Mouse (Mus musculus): Measurements from ENCODE around the gene Artn. TPM values are rescaled to one million over a fixed set of nuclear protein-coding genes. Genes with fewer than 3 reads are reported as not detected.

The Artn gene
- 0.87 and 0.92 TPM in 2 replicates for polyA plus RNA-seq (2015; fragmentation: Nextera tagmentation; extraction: Ambion mirVana)

- peaks cover 28% of the 10 kb centered on the region for H3K27me3 ChIP-seq
- no peak within 1 kb of the TSS for H3K27ac ChIP-seq (replicated peaks)
- peak within 1 kb of the TSS; percentile 26 for H3K4me3 ChIP-seq
- peak within 1 kb of the TSS; percentile 55 for H3K4me2 ChIP-seq
- H3K4me1 ChIP-seq (replicated peaks) = peaks cover 28% of the 10 kb centered on the region
- WGBS = 1% methylated on average over 33 of the region's 33 CpGs
- ATAC-seq (ENCODE audit: low FRiP score, low read depth) = no peak
- no peaks in the 10 kb centered on the region for H3K36me3 ChIP-seq
- 0 out of 2 replicates have a peak within 1 kb of the TSS, but pooled peaks have one; percentile 7 for H3K9ac ChIP-seq
- no peaks in the 10 kb centered on the region for H3K9me3 ChIP-seq
These were observed at the start of gene Artn for GRCm38 (mm10) chr4:117929391-117929881. Artn (minus strand) TSS chr4:117929763.

- WGBS = 98% methylated on average over 4 of the region's 4 CpGs
- no peak overlapping the region for H3K4me2 ChIP-seq
- no peak overlapping the region for H3K4me3 ChIP-seq
- no peaks in the 10 kb centered on the region for H3K27me3 ChIP-seq
- no peak overlapping the region for H3K9ac ChIP-seq
- ATAC-seq (ENCODE audit: low FRiP score, low read depth) = no peak
- H3K4me1 ChIP-seq (replicated peaks) = peaks cover 6% of the 10 kb centered on the region
- H3K36me3 ChIP-seq = no peaks in the 10 kb centered on the region
- no peak overlapping the region for H3K27ac ChIP-seq (replicated peaks)
- no peaks in the 10 kb centered on the region for H3K9me3 ChIP-seq
These were observed 49.6 kb upstream of the Artn start for GRCm38 (mm10) chr4:117979181-117979580.

GRCm38 (mm10) chr4:117978282-117978681 is 48.7 kb upstream of the Artn start:
- H3K27ac ChIP-seq (replicated peaks) = no peak overlapping the region
- no peak for ATAC-seq (ENCODE audit: low FRiP score, low read depth)
- no peaks in the 10 kb centered on the region for H3K27me3 ChIP-seq

GRCm38 (mm10) chr4:117977841-117978240 is 48.3 kb upstream of the Artn start:
- H3K27me3 ChIP-seq = no peaks in the 10 kb centered on the region
- H3K9ac ChIP-seq = no peak overlapping the region
- H3K4me1 ChIP-seq (replicated peaks) = peaks cover 3% of the 10 kb centered on the region
- ATAC-seq (ENCODE audit: low FRiP score, low read depth) = no peak
- no peaks in the 10 kb centered on the region for H3K9me3 ChIP-seq
- H3K27ac ChIP-seq (replicated peaks) = no peak overlapping the region
- WGBS = 84% methylated on average over 11 of the region's 11 CpGs
- H3K36me3 ChIP-seq = no peaks in the 10 kb centered on the region
- no peak overlapping the region for H3K4me2 ChIP-seq
- no peak overlapping the region for H3K4me3 ChIP-seq

More at GRCm38 (mm10) chr4:117978282-117978681, 48.7 kb upstream of the Artn start:
- no peaks in the 10 kb centered on the region for H3K9me3 ChIP-seq
- H3K36me3 ChIP-seq = no peaks in the 10 kb centered on the region
- H3K9ac ChIP-seq = no peak overlapping the region
- no peak overlapping the region for H3K4me3 ChIP-seq
- peaks cover 6% of the 10 kb centered on the region for H3K4me1 ChIP-seq (replicated peaks)
- H3K4me2 ChIP-seq = no peak overlapping the region
- 96% methylated on average over 9 of the region's 9 CpGs for WGBS

- no peak for ATAC-seq (ENCODE audit: low FRiP score, low read depth)
- WGBS = 78% methylated on average over 9 of the region's 9 CpGs
These were observed 47.8 kb upstream of the Artn start for GRCm38 (mm10) chr4:117977371-117977770.

GRCm38 (mm10) chr4:117975820-117976219 is 46.3 kb upstream of the Artn start:
- Histone ChIP-seq H3K9ac (no peak overlapping the region), H3K4me1 (replicated peaks) (no peaks in the 10 kb centered on the region)

More at GRCm38 (mm10) chr4:117977371-117977770, 47.8 kb upstream of the Artn start:
- Histone ChIP-seq H3K9ac (no peak overlapping the region), H3K27ac (replicated peaks) (no peak overlapping the region), H3K27me3 (no peaks in the 10 kb centered on the region), H3K4me3 (no peak overlapping the region), H3K36me3 (no peaks in the 10 kb centered on the region), H3K9me3 (no peaks in the 10 kb centered on the region), H3K4me1 (replicated peaks) (no peaks in the 10 kb centered on the region), H3K4me2 (no peak overlapping the region)

GRCm38 (mm10) chr4:117974719-117975118 is 45.2 kb upstream of the Artn start:
- no peak overlapping the region for H3K4me2 ChIP-seq
- no peak overlapping the region for H3K27ac ChIP-seq (replicated peaks)
- 72% methylated on average over 5 of the region's 5 CpGs for WGBS
- H3K4me3 ChIP-seq = no peak overlapping the region
- no peaks in the 10 kb centered on the region for H3K4me1 ChIP-seq (replicated peaks)
- no peaks in the 10 kb centered on the region for H3K36me3 ChIP-seq
- no peak for ATAC-seq (ENCODE audit: low FRiP score, low read depth)
- H3K9me3 ChIP-seq = no peaks in the 10 kb centered on the region
- H3K9ac ChIP-seq = no peak overlapping the region
- no peaks in the 10 kb centered on the region for H3K27me3 ChIP-seq

More at GRCm38 (mm10) chr4:117975820-117976219, 46.3 kb upstream of the Artn start:
- 88% methylated on average over 1 of the region's 1 CpGs for WGBS
- no peak for ATAC-seq (ENCODE audit: low FRiP score, low read depth)
- H3K36me3 ChIP-seq = no peaks in the 10 kb centered on the region
- no peak overlapping the region for H3K27ac ChIP-seq (replicated peaks)
- no peak overlapping the region for H3K4me2 ChIP-seq
- H3K4me3 ChIP-seq = no peak overlapping the region
- H3K9me3 ChIP-seq = no peaks in the 10 kb centered on the region
- no peaks in the 10 kb centered on the region for H3K27me3 ChIP-seq

- no peak overlapping the region for H3K9ac ChIP-seq
- no peaks in the 10 kb centered on the region for H3K4me1 ChIP-seq (replicated peaks)
- no peak overlapping the region for H3K27ac ChIP-seq (replicated peaks)
- WGBS = 65% methylated on average over 10 of the region's 10 CpGs
- H3K4me3 ChIP-seq = no peak overlapping the region
- H3K27me3 ChIP-seq = no peaks in the 10 kb centered on the region
- H3K9me3 ChIP-seq = no peaks in the 10 kb centered on the region
- no peak overlapping the region for H3K4me2 ChIP-seq
- no peak for ATAC-seq (ENCODE audit: low FRiP score, low read depth)
- H3K36me3 ChIP-seq = no peaks in the 10 kb centered on the region
These were observed 43.4 kb upstream of the Artn start for GRCm38 (mm10) chr4:117972999-117973398.

- no peak for ATAC-seq (ENCODE audit: low FRiP score, low read depth)
- H3K4me3 ChIP-seq = no peak overlapping the region
- H3K4me2 ChIP-seq = no peak overlapping the region
- H3K9ac ChIP-seq = no peak overlapping the region
- 84% methylated on average over 14 of the region's 14 CpGs for whole genome bisulfite sequencing
- H3K4me1 ChIP-seq (replicated peaks) = no peaks in the 10 kb centered on the region
- H3K36me3 ChIP-seq = no peaks in the 10 kb centered on the region
- no peak overlapping the region for H3K27ac ChIP-seq (replicated peaks)
- no peaks in the 10 kb centered on the region for H3K27me3 ChIP-seq
- H3K9me3 ChIP-seq = no peaks in the 10 kb centered on the region
These were observed 34.9 kb upstream of the Artn start for GRCm38 (mm10) chr4:117964346-117965025.

- no peak for ATAC-seq (ENCODE audit: low FRiP score, low read depth)
- no peak overlapping the region for H3K9ac ChIP-seq
- no peaks in the 10 kb centered on the region for H3K9me3 ChIP-seq
- H3K4me3 ChIP-seq = no peak overlapping the region
- WGBS = 57% methylated on average over 4 of the region's 4 CpGs
- no peaks in the 10 kb centered on the region for H3K4me1 ChIP-seq (replicated peaks)
- no peak overlapping the region for H3K27ac ChIP-seq (replicated peaks)
- H3K4me2 ChIP-seq = no peak overlapping the region
- H3K36me3 ChIP-seq = peaks cover 2% of the 10 kb centered on the region
- no peaks in the 10 kb centered on the region for H3K27me3 ChIP-seq
These were observed 27.9 kb upstream of the Artn start for GRCm38 (mm10) chr4:117957492-117957891.

GRCm38 (mm10) chr4:117947493-117947892 is 17.9 kb upstream of the Artn start:
- H3K4me3 ChIP-seq = no peak overlapping the region
- H3K27ac ChIP-seq (replicated peaks) = no peak overlapping the region
- H3K4me1 ChIP-seq (replicated peaks) = no peaks in the 10 kb centered on the region
- no peak overlapping the region for H3K9ac ChIP-seq
- ATAC-seq (ENCODE audit: low FRiP score, low read depth) = no peak
- H3K36me3 ChIP-seq = peaks cover 3% of the 10 kb centered on the region; the same call in 1 of the 2 replicates
- WGBS = 75% methylated on average over 7 of the region's 7 CpGs
- H3K9me3 ChIP-seq = no peaks in the 10 kb centered on the region
- no peaks in the 10 kb centered on the region for H3K27me3 ChIP-seq
- no peak overlapping the region for H3K4me2 ChIP-seq

- Histone ChIP-seq H3K4me2 (no peak overlapping the region), H3K4me3 (no peak overlapping the region), H3K9ac (no peak overlapping the region), H3K36me3 (no peaks in the 10 kb centered on the region), H3K27me3 (no peaks in the 10 kb centered on the region), H3K27ac (replicated peaks) (no peak overlapping the region), H3K9me3 (no peaks in the 10 kb centered on the region), H3K4me1 (replicated peaks) (no peaks in the 10 kb centered on the region)
- ATAC-seq (ENCODE audit: low FRiP score, low read depth) = 0 out of 2 replicates have a peak, but pooled peaks have one; percentile 19
- 87% methylated on average over 11 of the region's 11 CpGs for WGBS
These were observed 17.2 kb upstream of the Artn start for GRCm38 (mm10) chr4:117946639-117947305.

Measured in hindbrain, embryonic 15.5 days (tissue).